Mouse (Mus musculus) lung, postnatal 10 days (tissue): ENCODE data around the gene Hist1h2an.
"Not testable (repeated sequence)": the region's sequence is repeated elsewhere in the genome, so short reads cannot be mapped to it uniquely, and the experiment has no call there.

Experiments used
- DNase-seq: peaks from one replicate; pipeline ENCODE4 v3.0.0; 2021

Gene Hist1h2an

DNA sequence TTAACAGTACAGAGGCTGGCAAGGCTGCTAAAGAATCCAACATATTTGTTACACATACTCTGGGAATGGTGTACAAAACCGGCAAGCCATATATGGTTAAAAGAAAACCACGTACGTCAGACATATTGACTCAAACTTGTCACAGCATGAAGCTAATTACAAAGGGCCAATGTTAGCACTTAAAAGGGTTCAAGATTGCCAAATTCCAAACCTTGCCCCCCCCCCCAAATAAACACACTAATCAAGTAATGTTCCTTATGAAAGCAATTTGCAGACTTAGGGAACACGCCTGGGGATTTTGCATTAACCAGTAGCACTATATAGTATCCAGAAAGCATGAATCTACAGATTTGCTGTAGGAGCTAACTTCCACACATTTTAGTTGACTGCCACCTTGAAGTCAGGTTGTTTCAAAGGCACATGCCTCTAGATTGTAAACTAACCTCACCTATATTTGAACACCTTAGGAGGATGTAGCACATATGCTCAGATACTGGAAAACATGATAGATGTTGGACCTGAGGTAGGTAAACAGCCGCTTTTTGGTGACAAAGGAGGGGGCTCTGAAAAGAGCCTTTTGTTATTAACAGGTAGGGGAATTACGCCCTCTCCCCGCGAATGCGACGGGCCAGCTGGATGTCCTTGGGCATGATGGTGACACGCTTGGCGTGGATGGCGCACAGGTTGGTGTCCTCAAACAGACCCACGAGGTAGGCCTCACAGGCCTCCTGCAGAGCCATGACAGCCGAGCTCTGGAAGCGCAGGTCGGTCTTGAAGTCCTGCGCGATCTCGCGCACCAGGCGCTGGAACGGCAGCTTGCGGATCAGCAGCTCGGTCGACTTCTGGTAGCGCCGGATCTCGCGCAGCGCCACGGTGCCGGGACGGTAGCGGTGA, 4.4 kb downstream of the Hist1h2an start:
- not testable (repeated sequence) for DNase-seq

DNA sequence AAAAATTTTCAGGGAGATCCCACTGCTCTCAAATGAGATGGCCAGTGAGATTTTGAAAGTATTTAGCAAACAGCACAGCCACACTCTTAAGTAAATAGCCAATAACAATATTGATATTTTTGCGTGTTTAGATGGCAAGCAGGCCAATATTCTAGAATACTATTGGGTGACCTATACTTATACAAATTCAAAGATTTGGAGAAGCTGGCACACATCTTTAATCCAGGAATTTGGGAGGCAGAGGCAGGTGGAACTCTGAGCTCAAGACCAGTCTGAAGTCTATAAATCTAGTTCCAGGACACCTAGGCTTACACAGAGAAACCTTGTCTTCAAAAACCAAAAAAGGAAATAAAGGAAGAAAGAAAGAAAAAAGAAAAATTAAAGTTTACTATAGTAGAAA, 5.4 kb downstream of the Hist1h2an start:
- no peak for DNase-seq

DNA sequence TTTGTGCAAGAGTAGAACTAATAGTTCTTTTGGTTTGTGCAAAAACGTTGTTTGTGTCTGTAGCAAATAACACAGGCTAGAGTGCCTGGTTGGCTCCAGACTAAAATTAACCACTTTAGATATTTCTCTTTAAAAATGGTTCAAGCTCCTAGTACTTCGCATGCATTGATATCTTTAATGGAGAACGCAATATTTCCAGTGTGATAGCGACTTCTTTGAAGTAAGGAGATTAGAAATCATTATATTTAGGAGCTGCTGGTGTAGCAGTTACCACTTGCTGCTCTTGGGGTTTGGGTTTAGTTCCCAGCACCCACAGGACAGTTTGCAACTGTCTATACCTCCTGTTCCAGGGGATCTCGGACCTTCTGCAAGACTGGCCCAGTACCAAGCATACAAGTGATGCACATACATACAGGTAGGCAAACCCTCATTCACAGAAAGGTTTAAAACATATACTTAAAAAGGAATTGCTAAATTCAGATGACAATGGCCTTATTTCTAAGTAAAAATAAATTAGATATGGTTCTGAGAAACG, 5.9 kb downstream of the Hist1h2an start:
- DNase-seq = no peak

DNA sequence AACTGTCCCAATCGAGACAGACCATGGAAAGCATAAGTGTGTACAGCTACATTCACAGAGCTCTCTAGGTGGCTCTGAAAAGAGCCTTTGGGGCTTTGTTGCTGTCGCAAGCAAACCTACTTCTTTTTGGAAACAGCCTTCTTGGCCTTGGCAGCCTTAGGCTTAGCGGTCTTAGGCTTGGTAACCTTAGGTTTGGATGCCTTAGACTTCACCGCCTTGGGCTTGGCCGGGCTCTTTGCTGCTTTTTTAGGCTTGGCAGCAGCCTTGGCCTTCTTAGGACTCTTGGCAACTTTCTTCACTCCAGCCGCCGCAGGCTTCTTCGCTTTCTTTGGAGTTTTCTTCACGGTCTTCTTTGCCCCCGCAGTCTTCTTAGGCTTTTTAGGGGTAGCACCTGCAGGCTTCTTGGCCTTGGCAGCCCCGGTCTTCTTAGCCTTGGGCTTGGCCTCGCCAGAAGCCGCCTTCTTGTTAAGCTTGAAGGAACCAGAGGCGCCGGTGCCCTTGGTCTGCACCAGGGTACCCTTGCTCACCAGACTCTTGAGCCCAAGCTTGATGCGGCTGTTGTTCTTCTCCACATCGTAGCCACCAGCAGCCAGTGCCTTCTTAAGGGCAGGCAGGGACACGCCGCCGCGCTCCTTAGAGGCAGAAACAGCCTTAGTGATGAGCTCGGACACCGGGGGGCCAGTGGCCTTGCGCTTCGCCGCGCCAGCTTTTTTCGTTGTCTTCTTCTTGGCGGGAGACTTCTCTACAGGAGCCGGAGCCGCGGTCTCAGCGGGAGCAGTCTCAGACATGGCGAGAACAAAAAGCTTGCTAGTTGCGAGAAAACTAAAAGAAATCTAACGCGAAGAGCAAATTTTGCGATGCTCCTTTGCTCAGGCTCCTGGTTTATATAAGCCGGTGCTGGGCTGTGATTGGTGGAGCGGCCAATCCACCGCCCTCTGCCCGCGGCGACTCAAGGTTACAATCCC, 7.0 kb downstream of the Hist1h2an start, which contains the start of gene Hist1h1b:
Gene Hist1h1b, minus strand, starts transcription at position 859 of the 965 bp plus-strand sequence.
- DNase-seq = peak; percentile 58

DNA sequence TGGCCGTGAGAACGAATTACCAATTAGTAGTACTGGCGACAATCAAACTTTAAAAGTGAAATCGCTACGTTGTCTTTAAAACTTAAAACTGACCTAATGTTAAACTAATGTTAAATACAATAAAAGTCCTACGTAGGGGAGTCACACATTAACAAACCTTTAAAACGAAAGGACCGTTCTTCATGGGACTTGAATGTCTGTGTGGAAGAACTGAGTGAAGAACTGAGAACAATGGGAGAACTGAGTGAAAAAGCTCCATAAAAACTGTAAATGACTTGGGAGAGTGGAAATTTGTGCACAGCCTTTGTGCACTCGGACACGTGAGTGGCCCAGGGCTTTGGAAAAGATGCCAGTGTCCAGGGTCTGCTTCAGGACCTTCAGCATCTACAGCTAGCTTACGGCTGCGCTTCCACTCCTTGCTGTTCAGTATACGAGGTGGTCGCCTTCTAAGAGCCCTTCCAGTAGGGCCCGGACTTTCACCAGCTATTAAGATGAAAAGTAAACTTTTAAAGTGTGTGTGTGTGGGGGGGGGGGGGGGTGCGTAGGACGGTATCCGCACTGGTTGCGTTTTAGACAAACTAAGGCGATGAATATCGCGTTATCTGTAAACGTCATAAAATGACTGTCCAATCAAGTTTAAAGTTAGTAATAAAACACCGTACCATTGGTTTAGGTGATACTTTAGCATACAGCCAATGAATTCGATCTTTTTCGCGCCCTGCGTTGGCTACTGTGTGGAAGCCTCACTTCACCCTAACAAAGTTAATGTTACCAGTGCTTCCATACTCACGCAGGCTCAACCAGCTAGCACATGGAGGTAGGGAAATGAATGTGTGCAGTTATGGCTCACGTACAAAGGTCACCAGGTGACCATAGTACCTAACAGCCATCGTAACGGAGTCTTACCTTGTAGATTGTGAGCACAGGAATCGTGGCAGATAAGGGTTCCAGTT, 7.9 kb downstream of the Hist1h2an start:
- DNase-seq = peak; percentile 83

DNA sequence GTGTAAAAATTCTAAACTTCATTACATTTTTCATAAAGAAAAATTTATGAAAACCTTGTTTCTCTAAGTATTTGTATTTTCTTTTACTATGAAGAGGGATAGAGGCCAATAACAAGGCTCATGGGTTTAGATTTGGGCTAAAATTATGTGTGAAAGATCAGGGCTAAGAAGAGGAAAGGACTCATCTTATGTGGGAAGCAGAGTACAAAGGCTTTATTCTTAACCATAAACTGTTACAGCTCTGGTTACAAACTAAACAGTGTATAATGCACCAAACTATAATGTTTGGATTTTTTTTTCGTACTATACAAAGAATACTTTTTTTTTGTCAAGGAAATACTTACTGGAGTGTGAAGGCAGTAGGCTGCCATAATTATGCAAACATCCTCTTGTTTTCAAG, 31.3 kb downstream of the Hist1h2an start:
- no peak for DNase-seq

DNA sequence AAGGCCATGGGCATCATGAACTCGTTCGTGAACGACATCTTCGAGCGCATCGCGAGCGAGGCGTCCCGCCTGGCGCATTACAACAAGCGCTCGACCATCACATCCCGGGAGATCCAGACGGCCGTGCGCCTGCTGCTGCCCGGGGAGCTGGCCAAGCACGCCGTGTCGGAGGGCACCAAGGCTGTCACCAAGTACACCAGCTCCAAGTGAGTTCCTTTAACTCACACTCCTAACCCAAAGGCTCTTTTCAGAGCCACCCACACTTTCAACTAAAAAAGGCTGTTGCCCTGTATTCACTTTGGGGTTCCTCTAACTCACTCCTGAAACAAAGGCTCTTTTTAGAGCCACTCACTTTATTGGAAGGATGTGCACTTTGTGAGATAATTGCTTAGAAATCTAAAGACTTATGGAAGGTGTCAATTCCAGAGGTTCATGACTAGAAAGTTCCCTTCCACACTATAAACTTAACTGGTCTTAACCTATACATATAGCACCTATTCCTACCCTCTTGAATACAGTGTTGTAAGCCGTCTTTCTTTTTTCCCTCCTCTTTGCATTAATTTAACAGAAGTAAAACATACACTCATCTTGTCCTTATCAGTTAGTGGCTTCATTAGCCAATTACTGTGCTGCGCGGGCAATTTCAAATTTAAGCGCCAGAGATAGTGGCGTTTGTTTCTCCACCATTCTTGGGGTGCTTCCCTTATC, 32.6 kb downstream of the Hist1h2an start:
- DNase-seq = peak; percentile 38

DNA sequence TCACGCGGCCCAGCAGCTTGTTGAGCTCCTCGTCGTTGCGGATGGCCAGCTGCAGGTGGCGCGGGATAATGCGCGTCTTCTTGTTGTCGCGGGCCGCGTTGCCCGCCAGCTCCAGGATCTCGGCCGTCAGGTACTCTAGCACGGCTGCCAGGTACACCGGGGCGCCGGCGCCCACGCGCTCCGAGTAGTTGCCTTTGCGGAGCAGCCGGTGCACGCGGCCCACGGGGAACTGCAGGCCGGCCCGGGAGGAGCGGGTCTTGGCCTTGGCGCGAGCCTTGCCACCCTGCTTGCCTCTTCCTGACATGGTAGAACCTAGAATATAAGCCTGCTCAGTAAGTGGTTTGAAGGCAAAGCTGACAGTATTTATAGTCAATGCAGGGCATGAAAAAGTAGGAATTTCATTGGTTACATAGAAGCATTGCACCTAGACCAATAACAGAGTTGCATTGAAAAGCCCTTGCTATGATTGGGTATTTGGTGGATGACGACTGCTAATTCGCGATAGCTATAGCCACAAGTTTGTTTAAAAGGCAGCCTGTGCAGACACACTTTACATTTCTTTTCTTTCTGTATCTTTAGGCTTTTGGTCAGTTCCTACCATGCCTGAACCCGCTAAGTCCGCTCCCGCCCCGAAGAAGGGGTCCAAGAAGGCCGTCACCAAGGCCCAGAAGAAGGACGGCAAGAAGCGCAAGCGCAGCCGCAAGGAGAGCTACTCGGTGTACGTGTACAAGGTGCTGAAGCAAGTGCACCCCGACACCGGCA, 33.3 kb downstream of the Hist1h2an start, which contains the start of the genes Hist1h2ak and Hist1h2bn:
Gene Hist1h2ak, minus strand, starts transcription at position 304 of the 762 bp plus-strand sequence.
Gene Hist1h2bn, plus strand, starts transcription at position 600 of the 762 bp plus-strand sequence.
- DNase-seq = peak; percentile 75

DNA sequence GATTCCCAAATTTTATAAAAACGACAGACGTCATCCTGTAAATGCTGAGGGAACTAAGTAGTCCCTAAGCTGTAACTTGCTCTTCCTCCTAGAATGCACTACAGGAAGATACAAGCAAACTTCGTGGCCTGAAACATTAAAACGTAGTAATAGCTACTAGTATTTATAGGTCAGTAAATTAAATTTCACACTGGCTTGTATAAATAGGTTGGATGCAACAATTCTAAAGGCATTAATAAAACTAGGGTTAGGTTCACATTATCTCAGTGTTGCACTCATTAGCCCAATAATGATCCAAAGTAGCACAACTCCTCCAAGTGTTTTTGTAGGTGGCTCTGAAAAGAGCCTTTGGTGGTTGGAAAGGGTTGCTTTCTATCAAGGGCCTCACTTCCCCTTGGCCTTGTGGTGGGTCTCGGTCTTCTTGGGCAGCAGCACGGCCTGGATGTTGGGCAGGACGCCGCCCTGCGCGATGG, 33.9 kb downstream of the Hist1h2an start:
- no peak for DNase-seq

DNA sequence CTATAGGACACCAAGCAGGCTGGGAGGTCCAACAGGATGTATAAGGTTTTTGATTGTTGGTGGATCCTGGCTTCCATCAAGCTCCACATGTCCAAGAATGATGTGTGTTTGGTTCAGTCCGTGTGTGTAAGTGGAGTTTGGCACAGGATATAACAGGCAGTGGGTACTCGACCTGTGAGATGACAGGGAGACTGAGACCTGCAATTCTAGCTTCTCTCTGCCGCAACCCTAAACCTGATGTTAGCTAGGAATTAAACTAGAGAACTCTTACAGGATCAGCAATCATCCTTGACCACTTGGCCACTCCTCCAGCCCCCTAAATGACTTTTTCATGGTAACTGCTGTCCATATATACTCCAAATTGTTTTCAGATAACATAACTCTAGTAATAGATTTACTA, 34.7 kb downstream of the Hist1h2an start:
- DNase-seq = no peak

DNA sequence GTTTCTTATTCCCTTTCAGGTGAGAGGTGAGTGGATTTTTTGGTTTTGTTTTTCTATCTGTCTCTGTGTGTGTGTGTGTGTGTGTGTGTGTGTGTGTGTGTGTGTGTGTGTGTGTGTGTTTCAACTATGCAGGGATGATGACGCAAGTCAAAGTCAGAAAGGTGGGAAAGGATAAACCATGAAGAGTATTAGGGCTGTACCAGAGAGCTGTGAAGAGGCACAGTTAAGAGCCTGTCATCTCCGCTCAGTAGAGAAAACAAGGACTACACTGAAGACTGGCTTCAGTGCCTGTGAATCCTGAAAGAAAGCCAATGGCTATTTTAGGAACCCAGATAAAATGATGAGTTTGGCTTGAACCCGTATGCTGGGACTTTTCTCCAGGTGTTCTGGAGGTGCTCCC, 35.2 kb downstream of the Hist1h2an start:
- DNase-seq = no peak

DNA sequence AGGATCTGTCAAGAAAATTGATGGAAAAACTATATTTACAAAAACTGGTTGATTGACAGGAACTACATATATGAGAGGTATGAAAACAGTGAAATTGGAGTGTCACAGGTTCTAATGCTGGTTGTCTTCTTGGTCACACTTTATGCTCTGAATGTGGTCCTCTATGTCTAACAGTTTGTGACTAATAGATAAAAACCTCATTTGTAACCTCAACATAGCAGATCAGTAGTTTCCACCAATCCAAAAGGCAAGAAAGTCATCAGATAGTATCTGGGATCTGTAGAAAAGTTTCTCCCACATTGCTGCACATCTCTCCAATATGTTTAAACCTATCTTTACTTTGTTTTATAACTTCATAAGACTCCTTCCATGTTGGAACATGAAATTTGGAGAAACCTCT, 35.6 kb downstream of the Hist1h2an start:
- DNase-seq = no peak

DNA sequence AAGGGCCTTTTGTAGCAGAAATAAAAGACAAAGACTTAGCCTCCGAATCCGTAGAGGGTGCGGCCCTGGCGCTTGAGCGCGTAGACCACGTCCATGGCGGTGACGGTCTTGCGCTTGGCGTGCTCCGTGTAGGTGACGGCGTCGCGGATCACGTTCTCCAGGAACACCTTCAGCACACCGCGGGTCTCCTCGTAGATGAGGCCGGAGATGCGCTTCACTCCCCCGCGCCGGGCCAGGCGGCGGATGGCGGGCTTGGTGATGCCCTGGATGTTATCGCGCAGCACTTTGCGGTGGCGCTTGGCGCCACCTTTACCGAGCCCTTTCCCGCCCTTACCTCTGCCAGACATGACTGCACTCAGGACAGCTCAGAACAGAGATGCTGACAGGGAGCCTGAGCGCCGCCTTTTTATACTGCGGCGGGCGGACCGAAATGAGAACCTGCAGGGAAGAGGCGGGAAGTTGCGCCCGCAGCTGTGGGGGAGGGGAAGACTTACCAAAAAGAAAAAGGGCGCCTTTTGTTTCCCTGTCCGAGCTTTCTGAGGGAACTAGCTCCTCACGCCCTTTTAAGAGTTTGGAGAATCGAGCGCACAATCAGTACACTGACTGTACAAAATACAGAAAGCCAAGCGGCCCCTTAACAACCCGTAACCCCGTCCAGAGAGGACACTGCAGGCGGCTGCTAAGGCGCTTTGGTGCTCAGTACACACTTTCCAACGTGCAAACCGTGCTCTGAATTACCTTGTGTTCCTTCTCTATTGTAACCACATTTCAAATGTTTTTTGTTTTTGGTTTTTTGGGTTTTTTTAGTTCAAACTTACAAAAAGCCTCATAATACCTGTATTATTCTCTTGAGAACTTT, 36.6 kb downstream of the Hist1h2an start, which contains the start of gene Hist1h4k:
Gene Hist1h4k, minus strand, starts transcription at position 347 of the 859 bp plus-strand sequence.
- peak; percentile 91 for DNase-seq

DNA sequence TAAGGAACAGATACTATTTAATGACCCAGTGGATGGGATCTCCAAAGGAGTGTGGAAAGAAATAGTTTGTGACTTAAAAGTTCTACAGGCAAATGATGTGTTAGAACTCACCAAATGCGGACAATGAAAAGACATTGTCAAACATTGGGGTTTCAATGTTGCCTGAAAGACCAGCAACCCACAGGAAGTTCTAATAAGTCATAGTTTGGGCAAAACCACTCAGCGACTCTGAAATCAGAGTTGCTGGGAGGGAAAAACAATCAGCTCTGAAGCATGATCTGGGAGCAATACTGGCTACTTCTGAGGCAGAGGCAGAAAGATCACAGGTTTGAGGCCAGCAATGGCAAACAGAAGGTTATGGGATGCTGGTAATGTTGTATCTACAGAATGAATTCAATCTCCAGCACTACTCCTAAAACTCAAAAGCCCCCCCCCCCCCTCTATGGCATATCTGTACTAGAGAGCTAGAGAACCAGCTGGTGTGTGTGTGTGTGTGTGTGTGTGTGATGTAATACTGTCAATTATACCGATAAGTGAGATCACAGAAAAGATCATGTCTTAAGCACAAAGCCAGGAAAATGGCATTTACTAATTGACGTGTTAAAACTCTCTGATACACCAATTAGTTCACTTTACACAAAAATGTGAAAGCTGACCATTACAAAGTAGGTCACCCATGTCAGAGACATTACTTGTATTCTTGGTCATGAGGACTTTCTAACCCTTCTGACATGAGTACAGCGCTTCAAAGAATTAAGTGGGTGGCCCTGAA, 37.4 kb downstream of the Hist1h2an start:
- no peak for DNase-seq

DNA sequence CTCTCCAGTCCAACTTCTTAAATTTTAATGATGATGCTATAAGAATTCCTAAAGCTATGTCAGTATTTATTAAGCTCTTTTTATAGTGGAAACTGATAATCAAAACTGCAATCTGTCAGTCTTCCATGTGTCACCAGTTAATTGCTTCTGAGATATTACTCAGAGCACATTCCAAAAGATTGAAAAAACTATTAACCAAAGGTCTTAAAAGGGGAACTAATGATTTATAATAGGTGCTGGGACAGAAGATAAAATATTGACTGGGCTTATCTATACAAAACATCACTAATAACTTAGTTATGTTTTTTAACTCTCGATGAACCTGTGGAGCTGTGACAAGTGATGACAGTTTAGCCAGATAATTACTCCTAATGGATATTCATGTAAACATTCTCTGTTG, 42.0 kb downstream of the Hist1h2an start:
- DNase-seq = no peak
